Mouse (Mus musculus) spleen, adult 10 weeks (tissue): ENCODE measurements around the gene G0s2. TPM values are rescaled to one million over a fixed set of nuclear protein-coding genes. Genes with fewer than 3 reads are reported as not detected.

ENCODE experiments used
- polyA plus RNA-seq: library from polyadenylated mRNA; stranded (reverse); fragments of 350-450 nt; fragmentation: Illumina TruSeq; extraction: RNeasy Lipid Tissue Mini Kit (QIAGEN cat#74804); gene quantifications from one replicate; pipeline ENCODE4 v1.2.3, GENCODE M21; 2015; ENCODE audit warnings: low replicate concordance; ENCODE audit not compliant: insufficient read depth

Gene G0s2
- 6.3 TPM for polyA plus RNA-seq

DNA sequence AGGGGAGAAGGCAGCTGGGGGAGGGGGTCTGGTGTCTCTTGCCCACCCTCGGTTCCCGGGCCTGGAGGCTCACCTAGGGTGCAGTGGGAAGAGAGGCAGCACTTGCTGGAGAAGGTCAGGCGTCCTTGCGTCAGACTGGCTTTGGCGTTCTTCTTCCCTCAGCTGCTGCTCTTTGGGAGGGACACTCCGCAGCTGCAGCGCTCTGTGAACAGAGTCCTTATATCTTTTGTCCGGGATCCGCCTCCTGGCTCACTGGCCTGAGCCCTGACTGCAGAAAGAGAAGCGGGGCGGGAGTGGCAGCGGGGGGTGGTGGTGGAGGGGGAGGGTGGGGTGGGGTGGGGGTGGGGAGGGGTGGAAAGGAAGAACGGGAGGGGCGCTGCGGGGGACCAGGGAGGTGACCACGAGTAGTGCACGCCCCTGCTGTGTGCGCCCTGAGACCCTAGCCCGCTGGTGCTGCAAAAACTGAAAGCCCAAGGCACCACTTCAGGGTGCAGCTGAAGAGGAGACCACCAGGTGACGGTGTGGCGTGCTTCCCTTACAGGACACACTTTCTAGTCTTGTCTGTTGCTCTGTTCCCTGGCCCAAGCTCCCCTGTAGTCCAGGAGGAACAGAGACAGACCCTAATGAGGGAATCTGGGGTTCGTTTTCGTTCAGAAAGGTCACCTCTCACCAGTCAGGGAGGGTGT, at the start of gene G0s2:
TSS of gene G0s2 (minus strand) at position 302 of the 686 bp plus-strand sequence.

DNA sequence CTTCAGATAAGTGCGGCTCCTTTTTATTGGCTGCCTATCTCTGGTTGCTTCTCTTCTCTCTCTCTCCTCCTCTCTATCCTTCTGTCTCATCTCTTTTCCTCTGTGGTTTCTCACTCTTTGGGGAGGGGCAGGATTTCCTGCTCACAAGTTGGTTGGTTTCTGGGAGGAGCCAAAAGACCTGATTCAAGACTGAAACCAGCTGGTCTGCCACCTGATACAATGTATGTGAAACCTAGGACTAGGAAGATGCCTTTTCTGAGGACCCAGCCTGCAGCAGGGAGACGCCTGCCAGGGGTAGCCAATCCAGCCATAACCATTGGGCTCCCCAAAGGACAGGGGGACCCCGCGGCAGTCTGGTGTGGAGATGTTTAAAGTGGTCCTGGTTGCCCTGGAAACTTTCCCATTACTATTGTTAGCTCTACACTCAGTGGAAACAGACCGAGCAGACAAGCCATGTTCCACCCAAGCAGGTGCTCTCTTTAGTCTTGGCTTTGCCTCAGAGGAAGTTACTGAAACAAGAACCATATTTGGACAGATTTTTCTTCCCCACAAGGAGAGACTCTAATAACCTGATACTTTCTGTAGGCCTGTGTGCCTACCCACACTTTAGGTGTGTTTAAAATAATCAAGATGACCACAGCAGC, 8.9 kb downstream of the G0s2 start, which contains the start of gene Hsd11b1:
TSS of gene Hsd11b1 (minus strand) at position 121 of the 644 bp plus-strand sequence.

Other genes with a start within 250 kb of the G0s2 start
- gene Syt14, start 237.4 kb downstream of the G0s2 start, polyA plus RNA-seq = 0.07 TPM
- gene Diexf, start 142.9 kb downstream of the G0s2 start, polyA plus RNA-seq = 27.8 TPM
- 2.0 TPM for gene Irf6, start 120.1 kb downstream of the G0s2 start, polyA plus RNA-seq
- 9.6 TPM for gene A130010J15Rik, start 105.2 kb downstream of the G0s2 start, polyA plus RNA-seq
- gene Traf3ip3, start 71.5 kb downstream of the G0s2 start, polyA plus RNA-seq = 319 TPM
- 25.5 TPM for gene Lamb3, start 65.5 kb downstream of the G0s2 start, polyA plus RNA-seq
- gene Hsd11b1, start 9.1 kb downstream of the G0s2 start, polyA plus RNA-seq = 93.3 TPM
- 0.26 TPM for gene Camk1g, start 97.1 kb upstream of the G0s2 start, polyA plus RNA-seq